Mouse (Mus musculus) heart, embryonic 10.5 days (tissue): ENCODE measurements around the gene Gm10600. TPM values are rescaled to one million over a fixed set of nuclear protein-coding genes. Genes with fewer than 3 reads are reported as not detected.
"Not testable (repeated sequence)": the region's sequence is repeated elsewhere in the genome, so short reads cannot be mapped to it uniquely, and the experiment has no call there.

Experiments
- DNase-seq: peaks from one replicate; pipeline ENCODE4 v3.0.0-alpha.2; 2017; ENCODE audit warnings: low spot score
- H3K27ac ChIP-seq: fragments of 300-500 bp; sonication (generic); 2 replicates; pipeline ENCODE4 v1.5.1; 2016; ENCODE audit warnings: mild to moderate bottlenecking
- H3K27me3 ChIP-seq: fragments of 300-500 bp; sonication (generic); 2 replicates; pipeline ENCODE4 v1.6.1; 2016; ENCODE audit warnings: mild to moderate bottlenecking; ENCODE audit not compliant: poor library complexity, insufficient read depth, severe bottlenecking
- H3K36me3 ChIP-seq: fragments of 300-500 bp; sonication (generic); 2 replicates; pipeline ENCODE4 v1.6.1; 2016; ENCODE audit warnings: mild to moderate bottlenecking, moderate library complexity
- H3K4me1 ChIP-seq: fragments of 300-500 bp; sonication (generic); 2 replicates; pipeline ENCODE4 v1.6.1; 2016; ENCODE audit warnings: mild to moderate bottlenecking
- H3K4me3 ChIP-seq: fragments of 300-500 bp; sonication (generic); 2 replicates; pipeline ENCODE4 v1.5.1; 2016; ENCODE audit warnings: mild to moderate bottlenecking, moderate library complexity
- H3K9me3 ChIP-seq: fragments of 300-500 bp; sonication (generic); 2 replicates; pipeline ENCODE4 v1.6.1; 2016; ENCODE audit warnings: mild to moderate bottlenecking, moderate library complexity
- WGBS: fragments of 180-500 bp; shearing (Covaris S2); methylation state at CpG from one replicate; pipeline ENCODE4 v1.1.7; 2016; 5-methylcytosine and 5-hydroxymethylcytosine counted together
- polyA plus RNA-seq: library from polyadenylated mRNA; unstranded; fragments of >200 nt; fragmentation: Nextera tagmentation; extraction: Ambion mirVana; gene quantifications from 2 replicates; pipeline ENCODE4 v1.2.1, GENCODE M21; 2016

Gm10600 gene
- polyA plus RNA-seq, result not detected in 2 replicates

DNA sequence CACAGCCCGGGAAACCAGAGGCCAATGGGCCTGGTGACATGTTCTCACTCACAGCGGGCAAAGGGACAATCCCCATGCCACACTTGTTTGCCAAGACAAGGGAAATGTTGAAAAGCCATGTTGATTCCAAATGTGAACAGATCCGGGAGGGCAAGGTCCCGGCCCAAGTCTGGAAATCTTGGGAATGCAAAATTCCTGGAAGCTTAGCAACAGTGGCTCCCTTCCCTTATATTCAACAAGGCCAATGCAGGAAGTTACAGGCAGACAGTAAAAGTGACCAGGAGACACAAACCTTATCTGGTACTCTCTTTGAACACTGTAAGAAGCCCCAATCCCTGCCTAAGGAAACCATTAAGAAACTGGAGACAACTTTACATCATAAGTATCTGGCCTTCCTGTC is at the start of gene Gm10600:
Gm10600 (plus strand) TSS at position 301 of the 400 bp plus-strand sequence.
- not testable (repeated sequence) for H3K36me3 ChIP-seq, H3K4me3 ChIP-seq, H3K27ac ChIP-seq, DNase-seq, H3K27me3 ChIP-seq, H3K9me3 ChIP-seq, H3K4me1 ChIP-seq
- no CpG with 5 or more reads among the region's 4 CpGs for WGBS

DNA sequence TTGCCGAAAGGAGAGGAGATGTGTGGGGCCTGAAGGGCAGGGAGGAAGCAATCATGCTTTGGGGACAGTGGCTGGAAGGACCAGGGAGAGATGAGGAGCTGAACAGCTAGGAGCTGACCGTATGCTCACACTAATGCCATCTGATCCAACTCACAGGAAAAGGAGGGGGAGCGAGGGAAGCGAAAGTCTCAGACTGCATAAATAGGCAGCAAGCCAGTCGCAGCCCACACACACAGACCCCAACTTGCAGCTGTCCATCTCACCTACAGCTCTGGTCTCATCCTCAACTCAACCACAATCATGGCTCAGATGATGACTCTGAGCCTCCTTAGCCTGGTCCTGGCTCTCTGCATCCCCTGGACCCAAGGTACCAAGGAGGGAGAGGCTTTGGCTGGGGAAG is 15.0 kb downstream of the Gm10600 start, which contains the start of gene Ccl21b:
Ccl21b (plus strand) TSS at position 301 of the 400 bp plus-strand sequence.
- H3K9me3 ChIP-seq, H3K36me3 ChIP-seq, H3K4me1 ChIP-seq, H3K27ac ChIP-seq, H3K27me3 ChIP-seq, DNase-seq, H3K4me3 ChIP-seq: not testable (repeated sequence)
- WGBS, result no CpG with 5 or more reads among the region's 5 CpGs

Other genes with a start within 250 kb of the Gm10600 start
- 0.14 TPM in 1 of 2 replicates, not detected in the other for gene Gm21093, start 205.9 kb upstream of the Gm10600 start, polyA plus RNA-seq
- gene Gm3893, start 149.4 kb upstream of the Gm10600 start, polyA plus RNA-seq, result not detected in 2 replicates
- gene Gm13304, start 125.8 kb upstream of the Gm10600 start, polyA plus RNA-seq, result 0.17 and 0.24 TPM in 2 replicates
- 0.50 and 0.74 TPM in 2 replicates for gene Gm13306, start 87.2 kb upstream of the Gm10600 start, polyA plus RNA-seq
- gene Gm13305, start 72.0 kb upstream of the Gm10600 start, polyA plus RNA-seq, result 0.33 TPM in 1 of 2 replicates, not detected in the other
- not detected in 2 replicates for gene Ccl21b, start 15.1 kb downstream of the Gm10600 start, polyA plus RNA-seq
- not detected in 2 replicates for gene Gm21953, start 53.6 kb downstream of the Gm10600 start, polyA plus RNA-seq
- gene Fam205a3, start 77.7 kb downstream of the Gm10600 start, polyA plus RNA-seq, result not detected in 2 replicates
- not detected in 2 replicates for gene Gm21586, start 198.7 kb downstream of the Gm10600 start, polyA plus RNA-seq
- gene Gm2163, start 226.1 kb downstream of the Gm10600 start, polyA plus RNA-seq, result not detected in 2 replicates